Mouse (Mus musculus): ENCODE results near the gene Iffo1.

DNA sequence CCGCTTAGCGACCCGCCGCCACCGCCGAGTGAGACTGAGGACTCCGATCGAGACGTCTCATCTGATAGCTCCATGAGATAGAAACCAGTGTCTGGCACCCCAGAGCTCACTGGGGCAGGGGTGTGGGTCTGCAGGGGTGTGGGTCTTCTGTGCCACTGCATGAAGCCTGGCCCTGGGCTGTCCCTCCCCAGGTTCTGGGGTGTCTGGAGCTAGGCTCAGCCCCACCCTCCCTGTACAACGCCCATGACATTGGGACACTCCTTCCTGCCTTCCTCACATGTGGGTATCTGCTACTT, 15.5 kb downstream of the Iffo1 start:
- TF ChIP-seq ZMIZ1 (IDR thresholded peaks at IDR 0.05; ENCODE audit: low read depth, low read length) = no peak
- TF ChIP-seq EP300 (IDR thresholded peaks at IDR 0.05; ENCODE audit: low read length) = no peak
- no peak for TF ChIP-seq PAX5 (IDR thresholded peaks at IDR 0.05; ENCODE audit: low read length)
- no peak for TF ChIP-seq CHD2 (IDR thresholded peaks at IDR 0.05; ENCODE audit: low read length)
- no peak for TF ChIP-seq POLR2A (IDR thresholded peaks at IDR 0.05; ENCODE audit: low read depth, low read length)
- TF ChIP-seq ZNF384 (IDR thresholded peaks at IDR 0.05; ENCODE audit: low read depth, low read length) = no peak
